Mouse (Mus musculus): Measurements from ENCODE around the gene Casp6.

Gene Casp6

GRCm38 (mm10) chr3:129923581-129923980 lies 22.4 kb downstream of the Casp6 start:
- no peak for DNase-seq (ENCODE audit: low spot score)

- DNase-seq (ENCODE audit: low spot score) = no peak
Observed at GRCm38 (mm10) chr3:129925861-129926260, 24.6 kb downstream of the Casp6 start.

- no peak for DNase-seq (ENCODE audit: low spot score)
Observed at GRCm38 (mm10) chr3:129930213-129930778, 29.1 kb downstream of the Casp6 start.

- no peak for DNase-seq (ENCODE audit: low spot score)
Observed at GRCm38 (mm10) chr3:129932443-129932842, 31.2 kb downstream of the Casp6 start.

- DNase-seq (ENCODE audit: low spot score) = no peak
Observed at GRCm38 (mm10) chr3:129936561-129936960, 35.3 kb downstream of the Casp6 start.

- no peak for DNase-seq (ENCODE audit: low spot score)
Observed at GRCm38 (mm10) chr3:129937848-129938247, 36.6 kb downstream of the Casp6 start.

- DNase-seq (ENCODE audit: low spot score) = no peak
Observed at GRCm38 (mm10) chr3:129939058-129939457, 37.8 kb downstream of the Casp6 start.

- no peak for DNase-seq (ENCODE audit: low spot score)
Observed at GRCm38 (mm10) chr3:129940780-129941179, 39.6 kb downstream of the Casp6 start.

- no peak for DNase-seq (ENCODE audit: low spot score)
Observed at GRCm38 (mm10) chr3:129941291-129941690, 40.1 kb downstream of the Casp6 start.

- no peak for DNase-seq (ENCODE audit: low spot score)
Observed at GRCm38 (mm10) chr3:129943813-129944212, 42.6 kb downstream of the Casp6 start.

GRCm38 (mm10) chr3:129946217-129946914 lies 45.1 kb downstream of the Casp6 start:
- DNase-seq (ENCODE audit: low spot score) = no peak

- no peak for DNase-seq (ENCODE audit: low spot score)
Observed at GRCm38 (mm10) chr3:129948359-129948758, 47.1 kb downstream of the Casp6 start.

- no peak for DNase-seq (ENCODE audit: low spot score)
Observed at GRCm38 (mm10) chr3:129949158-129949773, 48.0 kb downstream of the Casp6 start.

GRCm38 (mm10) chr3:129953296-129953695 lies 52.1 kb downstream of the Casp6 start:
- no peak for DNase-seq (ENCODE audit: low spot score)

- DNase-seq (ENCODE audit: low spot score) = no peak
Observed at GRCm38 (mm10) chr3:129962533-129962932, 61.3 kb downstream of the Casp6 start.
